Mouse (Mus musculus) heart, adult 18-20 months (tissue): ENCODE data around the gene Gm20850. TPM values are rescaled to one million over a fixed set of nuclear protein-coding genes. Genes with fewer than 3 reads are reported as not detected.
"Not testable (repeated sequence)": the region's sequence is repeated elsewhere in the genome, so short reads cannot be mapped to it uniquely, and the experiment has no call there.

ENCODE experiments used
- DNase-seq, 2 experiments: peaks; one replicate each; pipeline ENCODE4 v3.0.0; 2021 to 2022; ENCODE audit warnings: mixed read lengths in 1 of 2
- long read RNA-seq, 2 experiments: library from polyadenylated mRNA; stranded (forward); transcript quantifications; one replicate each; pipeline ENCODE4 v2.0.0; 2021
- total RNA-seq, 2 experiments: library from RNA; stranded (reverse); gene quantifications; 2 replicates each; pipeline ENCODE4 v1.2.3; 2021

Gm20850 gene
- not detected for total RNA-seq
- long read RNA-seq, experiment 1: 0 reads
- long read RNA-seq, experiment 2: 0 reads

GRCm38 (mm10) chrY:75715022-75715421, at the start of gene Gm20850:
Gene Gm20850 (plus strand): TSS chrY:75715322.
- not testable (repeated sequence) for DNase-seq
